Mouse (Mus musculus) heart, embryonic 11.5 days (tissue): ENCODE measurements around the gene Col9a3. TPM values are rescaled to one million over a fixed set of nuclear protein-coding genes. Genes with fewer than 3 reads are reported as not detected.

ENCODE experiments used
- ATAC-seq: fragments of 200-750 bp; cut with Nextera tagmentation; replicated peaks from 2 replicates; pipeline ENCODE4 v1.8.0; 2017; ENCODE audit warnings: moderate library complexity; ENCODE audit not compliant: insufficient number of reproducible peaks, low FRiP score, low TSS enrichment
- H3K27ac ChIP-seq: fragments of 300-500 bp; sonication (generic); 2 replicates; pipeline ENCODE4 v1.5.1; 2014; ENCODE audit warnings: mild to moderate bottlenecking, low read depth, low read length
- H3K27me3 ChIP-seq: fragments of 300-500 bp; sonication (generic); 2 replicates; pipeline ENCODE4 v1.6.1; 2014; ENCODE audit warnings: mild to moderate bottlenecking, low read length, mixed read lengths; ENCODE audit not compliant: control insufficient read depth, insufficient read depth
- H3K36me3 ChIP-seq: fragments of 300-500 bp; sonication (generic); 2 replicates; pipeline ENCODE4 v1.6.1; 2014; ENCODE audit warnings: mild to moderate bottlenecking, low read length, moderate library complexity, mixed read lengths; ENCODE audit not compliant: control insufficient read depth, insufficient read depth
- H3K4me1 ChIP-seq: fragments of 300-500 bp; sonication (generic); 2 replicates; pipeline ENCODE4 v1.6.1; 2014; ENCODE audit warnings: low read length; ENCODE audit not compliant: control insufficient read depth, insufficient read depth
- H3K4me2 ChIP-seq: fragments of 300-500 bp; sonication (generic); 2 replicates; pipeline ENCODE4 v1.6.1; 2014; ENCODE audit warnings: mild to moderate bottlenecking, moderate library complexity
- H3K4me3 ChIP-seq: fragments of 300-500 bp; sonication (generic); 2 replicates; pipeline ENCODE4 v1.5.1; 2014; ENCODE audit warnings: low read depth, low read length
- H3K9ac ChIP-seq: fragments of 300-500 bp; sonication (generic); 2 replicates; pipeline ENCODE4 v1.6.1; 2014; ENCODE audit warnings: mild to moderate bottlenecking, low read depth, low read length, moderate library complexity
- H3K9me3 ChIP-seq: fragments of 300-500 bp; sonication (generic); replicated peaks from 2 replicates; pipeline ENCODE4 v1.6.1; 2016; ENCODE audit warnings: low read length; ENCODE audit not compliant: control insufficient read depth
- WGBS: fragments of 180-500 bp; shearing (Covaris S2); extraction: QIAGEN DNeasy Blood & Tissue Kit; methylation state at CpG from one replicate; pipeline ENCODE4 v1.1.7; 2014; ENCODE audit not compliant: insufficient replicate concordance; 5-methylcytosine and 5-hydroxymethylcytosine counted together
- polyA plus RNA-seq: library from polyadenylated mRNA; unstranded; fragments of >200 nt; fragmentation: Nextera tagmentation; extraction: Ambion mirVana; gene quantifications from 2 replicates; pipeline ENCODE4 v1.2.1, GENCODE M21; 2014

Gene Col9a3
- 24.5 and 25.0 TPM in 2 replicates for polyA plus RNA-seq

GRCm38 (mm10) chr2:180597490-180597889 lies at the start of gene Col9a3:
Col9a3 (plus strand) TSS chr2:180597790.
- H3K9me3 ChIP-seq: no peaks in the 10 kb centered on the region
- peak within 1 kb of the TSS; percentile 38 for H3K4me3 ChIP-seq
- H3K27ac ChIP-seq: no peak within 1 kb of the TSS
- WGBS: 42% methylated on average over 4 of the region's 4 CpGs
- no peaks in the 10 kb centered on the region; the same call in 1 of the 2 replicates for H3K4me1 ChIP-seq
- peak within 1 kb of the TSS; percentile 61 for H3K9ac ChIP-seq
- peaks cover 38% of the 10 kb centered on the region for H3K27me3 ChIP-seq
- peak within 1 kb of the TSS; percentile 73 for H3K4me2 ChIP-seq
- peaks cover 22% of the 10 kb centered on the region for H3K36me3 ChIP-seq
- ATAC-seq: no peak

GRCm38 (mm10) chr2:180552340-180552739 lies 45.2 kb upstream of the Col9a3 start:
- H3K4me2 ChIP-seq: no peak overlapping the region
- 75% methylated on average over 3 of the region's 3 CpGs for WGBS
- ATAC-seq: no peak

DNA sequence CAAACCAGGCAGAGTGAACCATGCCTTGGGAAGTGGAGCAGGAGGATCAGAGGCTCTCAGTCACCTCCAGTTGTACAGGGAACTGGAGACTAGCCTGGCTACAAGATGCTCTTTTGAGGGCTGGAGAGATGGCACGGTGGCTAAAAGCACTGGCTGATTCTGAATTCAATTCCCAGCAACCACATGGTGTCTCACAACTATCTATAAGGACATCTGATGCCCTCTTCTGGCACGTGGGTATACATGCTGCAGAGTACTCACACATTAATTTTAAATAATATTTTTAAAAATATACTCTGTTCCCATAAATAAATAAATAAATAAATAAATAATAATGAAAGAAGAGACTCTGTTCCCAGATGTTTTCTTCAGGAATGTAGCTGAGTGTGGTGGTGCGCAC lies 42.4 kb upstream of the Col9a3 start:
- ATAC-seq: no peak

More at GRCm38 (mm10) chr2:180552340-180552739, 45.2 kb upstream of the Col9a3 start:
- no peak overlapping the region for H3K9ac ChIP-seq
- H3K4me1 ChIP-seq: no peaks in the 10 kb centered on the region
- no peaks in the 10 kb centered on the region for H3K27me3 ChIP-seq
- H3K9me3 ChIP-seq: no peaks in the 10 kb centered on the region
- no peaks in the 10 kb centered on the region for H3K36me3 ChIP-seq
- no peak overlapping the region for H3K27ac ChIP-seq
- H3K4me3 ChIP-seq: no peak overlapping the region

DNA sequence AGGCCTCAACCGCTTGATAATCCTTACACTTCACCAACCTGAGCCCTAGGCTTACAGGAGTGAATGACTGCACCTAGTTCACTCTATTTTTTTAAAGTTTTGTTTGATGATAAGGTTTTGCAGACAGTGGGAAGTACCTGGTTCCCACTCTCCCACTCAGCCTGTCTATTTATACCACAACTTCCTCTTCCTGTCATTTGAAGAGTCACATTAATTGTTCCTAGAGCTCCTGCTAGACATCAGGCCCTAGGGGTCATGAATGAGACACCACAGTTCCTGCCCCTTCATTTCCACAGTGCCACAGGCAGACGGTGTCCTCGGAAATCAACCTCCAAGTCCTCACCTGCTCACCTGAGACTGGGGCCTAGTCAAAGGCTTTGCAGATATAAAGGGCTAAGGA lies 41.1 kb upstream of the Col9a3 start:
- peaks cover 3% of the 10 kb centered on the region; the same call in 1 of the 2 replicates for H3K27me3 ChIP-seq
- 58% methylated on average over 3 of the region's 3 CpGs for WGBS

More for the DNA sequence above, 42.4 kb upstream of the Col9a3 start:
- no peak overlapping the region for H3K4me3 ChIP-seq
- H3K9ac ChIP-seq: no peak overlapping the region
- H3K27ac ChIP-seq: no peak overlapping the region
- H3K9me3 ChIP-seq: no peaks in the 10 kb centered on the region
- no peaks in the 10 kb centered on the region for H3K36me3 ChIP-seq
- H3K4me2 ChIP-seq: no peak overlapping the region
- WGBS: 59% methylated on average over 3 of the region's 3 CpGs
- H3K4me1 ChIP-seq: no peaks in the 10 kb centered on the region
- H3K27me3 ChIP-seq: no peaks in the 10 kb centered on the region

DNA sequence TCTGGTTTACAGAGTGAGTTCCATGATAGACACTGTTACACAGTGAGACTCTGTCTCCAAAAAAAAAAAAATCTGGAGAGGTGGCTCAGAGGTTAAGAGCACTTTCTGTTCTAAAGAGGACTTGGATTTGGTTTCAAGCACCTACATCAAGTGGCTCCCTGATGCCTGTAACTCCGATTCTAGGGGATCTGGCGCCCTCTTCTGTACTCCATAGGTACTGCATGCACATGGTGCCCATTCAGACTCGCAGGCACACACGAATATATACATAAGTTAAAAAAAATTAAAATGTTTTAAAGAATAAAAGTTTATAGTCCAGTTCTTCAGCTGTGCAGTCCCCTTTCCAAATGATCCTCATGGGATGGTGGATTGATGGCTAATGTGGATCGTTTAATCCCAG lies 37.3 kb upstream of the Col9a3 start:
- no peak for ATAC-seq
- H3K9ac ChIP-seq: no peak overlapping the region
- no peaks in the 10 kb centered on the region for H3K9me3 ChIP-seq
- no peak overlapping the region for H3K4me3 ChIP-seq
- WGBS: 49% methylated on average over 5 of the region's 5 CpGs
- no peaks in the 10 kb centered on the region for H3K4me1 ChIP-seq
- no peak overlapping the region for H3K27ac ChIP-seq
- no peaks in the 10 kb centered on the region for H3K36me3 ChIP-seq
- H3K27me3 ChIP-seq: peaks cover 8% of the 10 kb centered on the region; the same call in 1 of the 2 replicates
- no peak overlapping the region for H3K4me2 ChIP-seq

More for the DNA sequence above, 41.1 kb upstream of the Col9a3 start:
- H3K4me2 ChIP-seq: no peak overlapping the region
- no peak for ATAC-seq
- no peaks in the 10 kb centered on the region for H3K4me1 ChIP-seq
- H3K36me3 ChIP-seq: no peaks in the 10 kb centered on the region
- H3K4me3 ChIP-seq: no peak overlapping the region
- no peak overlapping the region for H3K27ac ChIP-seq
- no peak overlapping the region for H3K9ac ChIP-seq
- H3K9me3 ChIP-seq: no peaks in the 10 kb centered on the region

- Histone ChIP-seq H3K9me3 (no peaks in the 10 kb centered on the region), H3K36me3 (no peaks in the 10 kb centered on the region), H3K27me3 (peaks cover 8% of the 10 kb centered on the region; the same call in 1 of the 2 replicates), H3K4me2 (no peak overlapping the region), H3K27ac (no peak overlapping the region), H3K4me3 (no peak overlapping the region), H3K4me1 (no peaks in the 10 kb centered on the region), H3K9ac (no peak overlapping the region)
- no peak for ATAC-seq
- 47% methylated on average over 5 of the region's 5 CpGs for WGBS
Measured at GRCm38 (mm10) chr2:180562146-180562545, 35.4 kb upstream of the Col9a3 start.

- 60% methylated on average over 6 of the region's 6 CpGs for WGBS
- H3K9me3 ChIP-seq: no peaks in the 10 kb centered on the region
- H3K27me3 ChIP-seq: peaks cover 8% of the 10 kb centered on the region; the same call in 1 of the 2 replicates
- no peak for ATAC-seq
- no peak overlapping the region for H3K4me3 ChIP-seq
- no peak overlapping the region for H3K9ac ChIP-seq
- no peak overlapping the region for H3K27ac ChIP-seq
- no peak overlapping the region for H3K4me2 ChIP-seq
- no peaks in the 10 kb centered on the region for H3K36me3 ChIP-seq
- no peaks in the 10 kb centered on the region for H3K4me1 ChIP-seq
Measured at GRCm38 (mm10) chr2:180563296-180563695, 34.3 kb upstream of the Col9a3 start.

- no peak overlapping the region for H3K9ac ChIP-seq
- no peaks in the 10 kb centered on the region for H3K9me3 ChIP-seq
- H3K36me3 ChIP-seq: no peaks in the 10 kb centered on the region
- no peak overlapping the region for H3K27ac ChIP-seq
- H3K4me3 ChIP-seq: no peak overlapping the region
- WGBS: 37% methylated on average over 5 of the region's 5 CpGs
- H3K27me3 ChIP-seq: peaks cover 8% of the 10 kb centered on the region; the same call in 1 of the 2 replicates
- no peak for ATAC-seq
- no peaks in the 10 kb centered on the region for H3K4me1 ChIP-seq
- H3K4me2 ChIP-seq: no peak overlapping the region
Measured at GRCm38 (mm10) chr2:180563841-180564240, 33.7 kb upstream of the Col9a3 start.

DNA sequence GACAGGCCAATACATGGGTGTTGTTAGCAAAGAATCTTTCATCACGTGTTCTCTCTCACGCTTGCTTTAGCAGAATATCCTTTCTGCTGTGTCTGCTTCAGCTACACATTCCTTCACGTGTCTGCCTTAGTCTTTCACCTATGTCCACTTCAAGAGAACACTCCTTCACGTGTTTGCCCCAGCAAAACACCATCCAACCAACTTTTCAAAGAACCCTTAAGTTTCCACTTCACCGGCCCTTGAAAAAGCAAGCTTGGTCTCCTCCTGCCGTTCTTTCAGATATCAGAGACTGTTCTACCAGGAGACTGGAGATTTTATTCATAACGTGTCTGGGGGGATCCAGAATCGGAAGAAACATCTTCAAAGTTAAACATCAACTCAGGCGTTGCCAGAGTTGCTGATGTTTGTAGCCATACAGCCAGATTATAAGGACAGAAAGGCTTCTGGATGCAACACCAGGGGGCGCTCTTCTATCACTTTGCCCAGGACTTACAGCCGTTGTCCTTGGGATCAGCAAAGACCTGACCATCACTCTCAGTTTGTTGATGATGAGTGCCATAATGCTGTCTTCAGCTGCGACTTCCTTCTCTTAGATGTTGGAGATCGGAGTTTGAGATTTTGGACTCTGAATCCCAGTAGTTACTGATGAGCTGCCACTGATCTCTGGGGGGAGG lies 31.2 kb upstream of the Col9a3 start:
- no peak overlapping the region for H3K27ac ChIP-seq
- H3K4me2 ChIP-seq: no peak overlapping the region
- peaks cover 4% of the 10 kb centered on the region; the same call in 1 of the 2 replicates for H3K4me1 ChIP-seq
- no peak overlapping the region for H3K4me3 ChIP-seq
- WGBS: 38% methylated on average over 13 of the region's 13 CpGs
- ATAC-seq: no peak
- no peaks in the 10 kb centered on the region for H3K9me3 ChIP-seq
- H3K9ac ChIP-seq: no peak overlapping the region
- H3K27me3 ChIP-seq: peaks cover 8% of the 10 kb centered on the region; the same call in 1 of the 2 replicates
- no peaks in the 10 kb centered on the region for H3K36me3 ChIP-seq
